Mouse (Mus musculus) liver, embryonic 14.5 days (tissue): Measurements from ENCODE around the gene Cyth4. TPM values are rescaled to one million over a fixed set of nuclear protein-coding genes. Genes with fewer than 3 reads are reported as not detected.

Experiments used
- ATAC-seq: fragments of 200-750 bp; cut with Nextera tagmentation; 2 replicates; pipeline ENCODE4 v1.8.0; 2017; ENCODE audit warnings: moderate number of reproducible peaks, mild to moderate bottlenecking, moderate library complexity; ENCODE audit not compliant: insufficient read depth
- DNase-seq, 3 experiments: peaks; one replicate each; pipeline ENCODE4 v3.0.0-alpha.2; 2012 to 2013; ENCODE audit warnings: low read depth in 3 of 3, low spot score in 3 of 3
- H3K27ac ChIP-seq: fragments of 300-500 bp; sonication (generic); 2 replicates; pipeline ENCODE4 v1.5.1; 2014; ENCODE audit warnings: moderate library complexity, mild to moderate bottlenecking, control low read depth, inconsistent platforms
- H3K27me3 ChIP-seq: fragments of 300-500 bp; sonication (generic); 2 replicates; pipeline ENCODE4 v1.6.1; 2014; ENCODE audit warnings: mild to moderate bottlenecking, low read length, moderate library complexity; ENCODE audit not compliant: control insufficient read depth, insufficient read depth
- H3K36me3 ChIP-seq: fragments of 300-500 bp; sonication (generic); replicated peaks from 2 replicates; pipeline ENCODE4 v1.6.1; 2014; ENCODE audit warnings: low read depth; ENCODE audit not compliant: control insufficient read depth, insufficient read depth
- H3K4me1 ChIP-seq, 2 experiments: fragments of 200-500 bp in 1 of 2; fragments of 300-500 bp in 1 of 2; sonication (generic) in 1 of 2; replicated peaks; 2 replicates each; pipeline ENCODE4 v1.6.1; 2012 to 2014; ENCODE audit warnings: antibody characterized with exemption in 1 of 2, inconsistent platforms in 1 of 2, low read length in 1 of 2; ENCODE audit not compliant: control insufficient read depth in 2 of 2, insufficient read depth in 2 of 2
- H3K4me2 ChIP-seq: fragments of 300-500 bp; sonication (generic); 2 replicates; pipeline ENCODE4 v1.6.1; 2014; ENCODE audit warnings: low read depth, mild to moderate bottlenecking, control low read depth, moderate library complexity
- H3K4me3 ChIP-seq, 2 experiments: fragments of 200-500 bp in 1 of 2; fragments of 300-500 bp in 1 of 2; sonication (generic) in 1 of 2; 2 replicates each; pipeline ENCODE4 v1.5.1; 2012 to 2014; ENCODE audit warnings: low read depth in 2 of 2, low read length in 2 of 2, mild to moderate bottlenecking in 2 of 2, control low read depth in 1 of 2, inconsistent platforms in 1 of 2, moderate library complexity in 1 of 2; ENCODE audit not compliant: insufficient read depth in 1 of 2
- H3K9ac ChIP-seq: fragments of 300-500 bp; sonication (generic); replicated peaks from 2 replicates; pipeline ENCODE4 v1.6.1; 2014; ENCODE audit warnings: mild to moderate bottlenecking, control low read depth, moderate library complexity
- H3K9me3 ChIP-seq: fragments of 300-500 bp; sonication (generic); 2 replicates; pipeline ENCODE4 v1.6.1; 2016; ENCODE audit warnings: low read length, mixed read lengths; ENCODE audit not compliant: control insufficient read depth
- CTCF ChIP-seq: IDR thresholded peaks from 2 replicates; pipeline ENCODE4 v1.5.1; 2016; ENCODE audit warnings: antibody characterized with exemption, low read depth, control low read depth
- EP300 ChIP-seq: IDR thresholded peaks from 2 replicates; pipeline ENCODE4 v1.6.1; 2016; ENCODE audit warnings: antibody characterized with exemption, low read depth
- WGBS: fragments of 180-500 bp; shearing (Covaris S2); extraction: QIAGEN DNeasy Blood & Tissue Kit; methylation state at CpG from one replicate; pipeline ENCODE4 v1.1.7; 2014; ENCODE audit not compliant: insufficient replicate concordance; 5-methylcytosine and 5-hydroxymethylcytosine counted together
- polyA plus RNA-seq, 2 experiments: library from polyadenylated mRNA; depleted of rRNA in 1 of 2; stranded (reverse) in 1 of 2; unstranded in 1 of 2; fragments of >200 nt; fragmentation: Nextera tagmentation in 1 of 2; extraction: Ambion mirVana in 1 of 2; gene quantifications; 2 replicates each; pipeline versions ENCODE4 v1.2.1 to v1.2.3; 2012 to 2014

The Cyth4 gene
- polyA plus RNA-seq, 2 experiments: 4.3 to 7.6 TPM

DNA sequence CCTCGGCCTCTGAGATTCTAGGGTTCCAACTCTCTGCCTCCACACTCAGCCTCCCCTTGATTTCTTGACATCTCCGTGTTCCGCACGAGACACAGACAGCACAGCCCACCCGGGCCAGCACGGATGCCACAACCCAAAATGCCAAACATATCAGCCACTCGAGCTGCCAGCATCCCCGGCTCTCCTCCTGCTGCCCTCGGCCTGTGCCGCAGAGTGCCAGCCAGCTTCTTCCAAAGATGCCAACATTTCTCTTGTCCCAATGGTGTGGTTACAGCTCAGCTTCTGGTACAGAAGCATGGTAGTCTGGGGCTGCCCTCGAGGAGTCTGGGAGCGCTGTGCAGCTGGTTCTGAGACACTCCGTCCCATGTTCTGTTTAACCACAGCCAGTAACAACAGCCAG lies 29.4 kb downstream of the Cyth4 start:
- Histone ChIP-seq H3K4me1 (no peaks in the 10 kb centered on the region), H3K9me3 (no peaks in the 10 kb centered on the region), H3K9ac (no peak overlapping the region), H3K27me3 (no peaks in the 10 kb centered on the region), H3K36me3 (no peaks in the 10 kb centered on the region), H3K27ac (no peak overlapping the region), H3K4me2 (no peak overlapping the region), H3K4me3 (no peak overlapping the region)
- DNase-seq (no peak), ATAC-seq (no peak)
- TF ChIP-seq EP300 (no peak), CTCF (no peak)
- WGBS: 65% methylated on average over 13 of the region's 13 CpGs

DNA sequence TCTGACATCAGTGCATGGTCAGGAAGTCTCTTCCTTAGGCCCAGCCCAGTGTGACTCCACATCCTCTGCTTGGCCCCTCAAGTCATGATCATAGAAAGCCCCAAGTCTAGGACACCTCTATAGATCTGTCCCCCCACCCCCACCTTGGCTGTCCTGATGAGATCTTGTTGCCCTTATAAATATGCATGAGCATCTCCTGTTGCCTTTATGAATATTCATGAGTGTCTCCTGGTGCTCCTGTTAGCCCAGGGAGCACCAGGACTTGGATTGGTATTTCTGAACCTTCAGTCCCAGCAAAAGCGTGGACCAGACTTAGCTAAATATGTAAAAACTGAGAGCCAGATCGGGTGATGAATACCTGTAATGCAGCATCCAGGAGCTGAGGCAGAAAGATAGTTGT lies 35.5 kb downstream of the Cyth4 start:
- no peaks in the 10 kb centered on the region for H3K27me3 ChIP-seq
- DNase-seq: no peak
- TF ChIP-seq CTCF (no peak), EP300 (no peak)
- H3K9me3 ChIP-seq: no peaks in the 10 kb centered on the region
- H3K9ac ChIP-seq: no peak overlapping the region
- no peak for ATAC-seq
- no peak overlapping the region for H3K4me3 ChIP-seq
- no peak overlapping the region for H3K27ac ChIP-seq
- H3K4me2 ChIP-seq: no peak overlapping the region
- 31% methylated on average over 2 of the region's 2 CpGs for WGBS
- no peaks in the 10 kb centered on the region for H3K36me3 ChIP-seq
- H3K4me1 ChIP-seq: no peaks in the 10 kb centered on the region

DNA sequence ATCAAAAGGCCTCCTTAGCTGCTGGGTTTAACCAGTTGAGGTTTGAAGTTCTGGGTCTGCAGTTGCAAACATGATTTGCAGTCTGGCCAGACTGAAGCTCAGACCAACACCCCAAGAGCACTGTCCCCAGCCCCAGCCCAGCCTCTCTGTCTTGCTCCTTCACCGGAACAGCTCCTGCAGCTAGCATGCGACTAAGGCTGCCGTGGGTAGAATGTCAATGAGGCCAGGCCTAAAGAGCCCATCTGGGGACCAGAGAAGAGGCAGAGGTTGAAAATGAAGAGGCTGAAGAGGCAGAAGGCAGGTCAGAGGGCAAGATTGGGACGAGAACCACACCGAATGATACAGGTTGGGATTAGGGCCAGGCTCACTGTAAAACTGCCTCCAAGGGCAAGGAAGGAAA lies 36.6 kb downstream of the Cyth4 start:
- Histone ChIP-seq H3K27ac (no peak overlapping the region), H3K4me3 (no peak overlapping the region), H3K9me3 (no peaks in the 10 kb centered on the region), H3K4me1 (no peaks in the 10 kb centered on the region), H3K36me3 (no peaks in the 10 kb centered on the region), H3K27me3 (no peaks in the 10 kb centered on the region), H3K9ac (no peak overlapping the region), H3K4me2 (no peak overlapping the region)
- no peak for ATAC-seq
- 60% methylated on average over 5 of the region's 5 CpGs for WGBS
- TF ChIP-seq CTCF (no peak), EP300 (no peak)
- no peak for DNase-seq

- no peak overlapping the region for H3K4me2 ChIP-seq
- DNase-seq (no peak), ATAC-seq (no peak)
- no peak overlapping the region for H3K27ac ChIP-seq
- H3K9me3 ChIP-seq: no peaks in the 10 kb centered on the region
- TF ChIP-seq CTCF: no peak
- TF ChIP-seq EP300: no peak
- no peak overlapping the region for H3K9ac ChIP-seq
- WGBS: 21% methylated on average over 10 of the region's 10 CpGs
- H3K4me3 ChIP-seq: no peak overlapping the region
- H3K4me1 ChIP-seq: no peaks in the 10 kb centered on the region
- H3K36me3 ChIP-seq: no peaks in the 10 kb centered on the region
- H3K27me3 ChIP-seq: no peaks in the 10 kb centered on the region
Measured at GRCm38 (mm10) chr15:78634095-78634737, 37.4 kb downstream of the Cyth4 start.

- H3K27ac ChIP-seq: no peak overlapping the region
- no peak for TF ChIP-seq EP300
- no peak for TF ChIP-seq CTCF
- no peak overlapping the region for H3K4me2 ChIP-seq
- ATAC-seq (no peak), DNase-seq (no peak)
- no peaks in the 10 kb centered on the region for H3K36me3 ChIP-seq
- no peak overlapping the region for H3K9ac ChIP-seq
- H3K4me1 ChIP-seq: no peaks in the 10 kb centered on the region
- WGBS: 37% methylated on average over 7 of the region's 7 CpGs
- no peak overlapping the region for H3K4me3 ChIP-seq
- H3K9me3 ChIP-seq: no peaks in the 10 kb centered on the region
- no peaks in the 10 kb centered on the region for H3K27me3 ChIP-seq
Measured at GRCm38 (mm10) chr15:78635231-78635630, 38.4 kb downstream of the Cyth4 start.
